Mouse (Mus musculus) hindbrain, embryonic 15.5 days (tissue): ENCODE measurements around the gene Ifi206. TPM values are rescaled to one million over a fixed set of nuclear protein-coding genes. Genes with fewer than 3 reads are reported as not detected.

Experiments
- ATAC-seq: fragments of 200-750 bp; cut with Nextera tagmentation; 2 replicates; pipeline ENCODE4 v1.8.0; 2017; ENCODE audit warnings: low read depth, moderate number of reproducible peaks, moderate TSS enrichment; ENCODE audit not compliant: low FRiP score
- H3K27ac ChIP-seq: fragments of 300-500 bp; sonication (generic); replicated peaks from 2 replicates; pipeline ENCODE4 v1.5.1; 2015; ENCODE audit warnings: mild to moderate bottlenecking, inconsistent platforms
- H3K27me3 ChIP-seq: fragments of 300-500 bp; sonication (generic); 2 replicates; pipeline ENCODE4 v1.6.1; 2015; ENCODE audit warnings: control low read depth, inconsistent platforms
- H3K36me3 ChIP-seq: fragments of 300-500 bp; sonication (generic); 2 replicates; pipeline ENCODE4 v1.6.1; 2015; ENCODE audit warnings: control low read depth, inconsistent platforms
- H3K4me1 ChIP-seq: fragments of 300-500 bp; sonication (generic); replicated peaks from 2 replicates; pipeline ENCODE4 v1.6.1; 2015; ENCODE audit warnings: control low read depth, inconsistent platforms
- H3K4me2 ChIP-seq: fragments of 300-500 bp; sonication (generic); 2 replicates; pipeline ENCODE4 v1.6.1; 2015; ENCODE audit warnings: moderate library complexity, mild to moderate bottlenecking, inconsistent platforms
- H3K4me3 ChIP-seq: fragments of 300-500 bp; sonication (generic); 2 replicates; pipeline ENCODE4 v1.5.1; 2015; ENCODE audit warnings: mild to moderate bottlenecking, inconsistent platforms
- H3K9ac ChIP-seq: fragments of 300-500 bp; sonication (generic); 2 replicates; pipeline ENCODE4 v1.6.1; 2015; ENCODE audit warnings: inconsistent platforms
- H3K9me3 ChIP-seq: fragments of 300-500 bp; sonication (generic); 2 replicates; pipeline ENCODE4 v1.6.1; 2016; ENCODE audit warnings: control low read depth, inconsistent platforms
- WGBS: fragments of 180-500 bp; shearing (Covaris S2); methylation state at CpG from one replicate; pipeline ENCODE4 v1.1.7; 2015; 5-methylcytosine and 5-hydroxymethylcytosine counted together
- polyA plus RNA-seq: library from polyadenylated mRNA; unstranded; fragments of >200 nt; fragmentation: Nextera tagmentation; extraction: Ambion mirVana; gene quantifications from 2 replicates; pipeline ENCODE4 v1.2.1, GENCODE M21; 2015

The Ifi206 gene
- polyA plus RNA-seq, 1 experiment from 2014 or later: not detected

DNA sequence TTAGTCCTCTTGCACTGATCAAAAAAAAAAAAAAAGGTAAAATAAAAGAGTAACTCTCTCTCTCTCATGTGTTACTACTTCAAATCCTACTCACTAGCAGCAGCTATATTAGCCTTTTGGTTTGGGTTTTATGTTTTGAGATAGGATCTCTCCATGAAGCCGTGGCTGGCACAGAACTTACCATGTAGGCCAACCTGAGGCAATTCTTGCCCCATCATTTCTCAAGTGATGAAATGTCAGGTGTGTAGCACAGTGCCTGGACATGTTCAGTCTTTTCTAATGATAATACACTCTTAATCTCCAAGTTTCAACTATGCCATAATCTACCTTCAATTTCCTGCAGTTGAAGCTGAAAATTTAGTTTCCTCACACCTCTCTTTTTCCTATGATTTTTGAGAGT lies 47.8 kb downstream of the Ifi206 start:
- WGBS: 94% methylated on average over 1 of the region's 1 CpGs
- ATAC-seq: no peak
- H3K4me2 ChIP-seq: no peak overlapping the region
- H3K27ac ChIP-seq: no peak overlapping the region
- no peak overlapping the region for H3K4me3 ChIP-seq
- no peaks in the 10 kb centered on the region for H3K9me3 ChIP-seq
- no peaks in the 10 kb centered on the region for H3K27me3 ChIP-seq
- no peak overlapping the region for H3K9ac ChIP-seq
- no peaks in the 10 kb centered on the region for H3K36me3 ChIP-seq
- no peaks in the 10 kb centered on the region for H3K4me1 ChIP-seq

DNA sequence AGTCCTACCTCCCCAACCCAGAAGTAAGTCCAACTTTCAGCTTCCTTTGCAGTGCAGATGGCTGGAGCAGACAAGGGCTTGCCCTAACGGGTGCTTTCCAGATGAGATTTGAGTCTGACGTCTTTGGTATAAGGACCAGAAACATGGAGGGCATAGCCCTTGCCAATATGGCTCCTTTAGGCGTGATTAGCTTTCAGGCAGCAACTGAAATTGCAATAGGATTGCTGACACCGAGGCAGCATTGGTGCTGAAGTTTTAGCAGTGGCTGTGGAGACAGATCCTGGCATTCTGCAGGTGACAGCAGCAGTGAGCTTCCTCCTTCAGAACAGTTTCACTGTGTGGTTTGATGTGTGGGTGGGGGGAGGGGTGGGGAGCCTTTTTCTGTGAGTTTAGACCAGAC lies 49.6 kb downstream of the Ifi206 start:
- Histone ChIP-seq H3K4me2 (no peak overlapping the region), H3K4me1 (no peaks in the 10 kb centered on the region), H3K36me3 (no peaks in the 10 kb centered on the region), H3K9me3 (no peaks in the 10 kb centered on the region), H3K4me3 (no peak overlapping the region), H3K27me3 (no peaks in the 10 kb centered on the region), H3K27ac (no peak overlapping the region), H3K9ac (no peak overlapping the region)
- ATAC-seq: no peak
- WGBS: 83% methylated on average over 4 of the region's 4 CpGs

DNA sequence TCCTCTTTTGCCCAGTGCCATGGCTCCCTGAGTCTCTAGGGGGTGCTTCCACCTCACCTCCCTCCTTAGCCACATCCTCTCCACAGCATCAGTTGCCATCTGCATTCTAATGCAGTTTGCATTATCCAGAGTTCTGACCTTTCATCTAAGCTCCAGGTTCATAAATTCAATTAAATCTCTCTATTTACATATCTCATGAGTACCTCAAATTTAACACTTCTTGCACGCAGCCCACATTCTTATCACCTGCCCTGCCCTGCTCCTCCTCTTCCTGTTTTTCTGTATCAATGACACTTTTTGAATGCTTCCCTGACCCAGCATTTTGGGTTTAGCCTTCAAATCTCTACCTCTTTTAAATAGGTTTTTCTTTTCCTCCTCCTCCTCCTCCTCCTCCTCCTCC lies 50.2 kb downstream of the Ifi206 start:
- Histone ChIP-seq H3K4me2 (no peak overlapping the region), H3K9me3 (no peaks in the 10 kb centered on the region), H3K27me3 (no peaks in the 10 kb centered on the region), H3K4me1 (no peaks in the 10 kb centered on the region), H3K36me3 (no peaks in the 10 kb centered on the region), H3K4me3 (no peak overlapping the region), H3K27ac (no peak overlapping the region), H3K9ac (no peak overlapping the region)
- ATAC-seq: no peak
- 59% methylated on average over 1 of the region's 1 CpGs for WGBS

DNA sequence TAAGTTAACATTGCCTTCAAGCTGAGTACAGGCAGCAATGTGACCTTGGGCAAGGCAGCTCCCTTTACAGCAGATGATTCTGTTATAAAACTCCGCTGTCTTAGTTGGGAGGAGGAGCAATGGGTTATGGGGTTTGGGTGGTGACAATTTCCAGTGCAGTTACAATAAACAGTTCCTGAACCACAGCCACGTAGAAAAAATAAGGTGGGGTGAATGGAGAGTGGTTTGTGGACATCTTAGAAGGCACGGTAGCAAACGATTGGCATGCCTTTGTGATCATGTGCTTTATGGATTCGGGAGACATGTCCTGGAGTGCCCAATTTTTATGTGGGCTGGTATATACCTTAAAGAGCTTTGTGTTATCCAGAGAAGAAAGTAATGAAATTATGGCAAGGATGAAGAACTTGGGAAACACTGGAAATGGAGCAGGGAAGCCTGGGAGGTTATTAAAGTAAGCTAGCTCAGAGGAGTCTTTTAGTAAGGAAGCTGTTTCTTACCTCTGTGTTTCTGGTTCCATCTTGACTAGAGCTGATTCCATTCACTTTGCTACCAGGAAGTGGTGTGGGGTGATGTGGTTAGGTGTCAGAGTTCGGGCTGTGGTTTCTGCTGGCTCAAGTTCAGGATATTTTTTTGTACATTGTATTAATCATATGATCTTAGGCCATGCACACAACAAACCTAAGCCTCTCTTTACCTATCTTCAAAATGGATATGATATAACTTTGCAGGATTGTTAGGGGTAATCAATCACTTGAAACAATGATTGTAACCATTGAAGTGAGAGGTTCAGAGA lies 53.5 kb downstream of the Ifi206 start:
- Histone ChIP-seq H3K9me3 (no peaks in the 10 kb centered on the region), H3K4me3 (no peak overlapping the region), H3K36me3 (no peaks in the 10 kb centered on the region), H3K4me2 (no peak overlapping the region), H3K9ac (no peak overlapping the region), H3K4me1 (no peaks in the 10 kb centered on the region), H3K27me3 (no peaks in the 10 kb centered on the region), H3K27ac (no peak overlapping the region)
- 81% methylated on average over 6 of the region's 6 CpGs for WGBS
- ATAC-seq: no peak

DNA sequence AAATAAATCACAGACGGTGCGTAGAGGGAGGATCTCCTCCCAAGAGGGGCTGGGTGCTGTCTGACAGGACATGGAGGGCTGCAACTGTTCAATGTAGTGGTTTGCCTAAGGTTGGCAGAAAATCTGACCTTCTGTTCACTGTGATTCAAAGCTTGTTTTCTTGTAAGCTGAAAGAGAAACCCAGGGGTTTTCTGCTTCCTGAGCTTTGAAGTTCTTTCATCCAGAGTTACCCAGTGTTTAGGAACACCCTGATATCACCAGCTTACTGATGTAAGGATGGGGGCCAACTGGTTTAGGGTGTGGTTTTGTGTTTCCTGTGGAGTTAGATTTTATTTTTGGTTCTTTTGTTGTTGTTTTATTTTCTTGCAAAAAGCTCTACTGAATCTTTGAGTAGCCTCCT lies 58.4 kb downstream of the Ifi206 start:
- WGBS: 85% methylated on average over 2 of the region's 2 CpGs

DNA sequence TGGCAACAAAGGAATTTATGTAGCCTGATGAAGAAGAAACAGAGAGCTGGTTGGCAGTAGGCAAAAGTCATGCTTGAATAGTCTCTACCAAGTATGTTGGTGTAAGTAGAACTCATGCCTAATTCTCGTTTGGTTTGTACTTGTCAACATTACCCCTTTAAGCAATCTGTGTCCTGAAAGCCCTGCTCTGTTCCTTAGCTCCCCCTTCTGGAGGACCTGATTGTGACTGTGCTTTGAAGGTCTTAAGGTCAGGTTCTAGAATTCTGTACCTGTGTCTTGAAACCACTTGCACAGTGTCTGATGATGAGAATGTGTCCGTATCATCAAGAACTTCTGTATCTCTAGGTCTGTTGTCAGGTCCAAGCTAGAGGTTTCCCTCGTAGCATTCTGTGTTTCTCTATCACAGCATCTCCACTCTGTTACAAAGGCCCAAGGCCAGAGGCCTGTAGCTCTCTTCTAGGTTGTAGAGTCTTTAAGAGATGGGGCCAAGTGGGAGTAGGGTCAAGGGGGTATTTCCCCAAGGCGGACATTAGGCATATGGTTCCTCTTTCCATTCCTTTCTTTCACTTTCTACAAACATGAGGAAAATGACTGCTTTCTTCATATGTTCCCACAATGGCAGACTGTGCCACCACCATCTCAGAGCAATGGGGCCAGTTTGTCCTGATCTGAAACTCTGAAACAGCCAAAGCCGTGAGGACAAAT lies 60.7 kb downstream of the Ifi206 start:
- H3K27me3 ChIP-seq: no peaks in the 10 kb centered on the region
- no peaks in the 10 kb centered on the region for H3K9me3 ChIP-seq
- H3K27ac ChIP-seq: no peak overlapping the region
- no peak overlapping the region for H3K4me2 ChIP-seq
- ATAC-seq: no peak
- no peak overlapping the region for H3K4me3 ChIP-seq
- H3K36me3 ChIP-seq: no peaks in the 10 kb centered on the region
- H3K9ac ChIP-seq: no peak overlapping the region
- H3K4me1 ChIP-seq: no peaks in the 10 kb centered on the region
- WGBS: 90% methylated on average over 5 of the region's 5 CpGs

More for the DNA sequence above, 58.4 kb downstream of the Ifi206 start:
- Histone ChIP-seq H3K36me3 (no peaks in the 10 kb centered on the region), H3K9me3 (no peaks in the 10 kb centered on the region), H3K27ac (no peak overlapping the region), H3K9ac (no peak overlapping the region), H3K4me3 (no peak overlapping the region), H3K4me1 (no peaks in the 10 kb centered on the region), H3K4me2 (no peak overlapping the region), H3K27me3 (no peaks in the 10 kb centered on the region)
- no peak for ATAC-seq

DNA sequence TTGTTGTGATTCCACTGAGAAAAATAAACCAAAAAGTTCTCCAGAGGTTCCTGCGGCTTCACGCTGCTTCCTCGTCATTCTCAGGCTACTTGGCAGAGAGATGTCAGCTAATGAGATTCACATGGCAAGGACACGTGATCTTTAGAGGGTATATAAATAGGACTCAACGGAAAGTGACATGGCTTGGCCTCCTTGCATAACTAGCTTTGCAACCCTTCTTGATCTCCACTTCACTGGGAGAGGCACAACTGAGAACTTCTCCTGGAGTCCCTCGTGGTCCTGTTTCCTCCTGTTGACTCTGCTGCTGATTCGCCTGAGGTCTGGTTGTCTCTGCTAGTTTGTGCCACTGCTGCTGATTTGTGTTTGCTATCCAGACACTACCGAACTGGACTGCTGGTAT lies 63.5 kb downstream of the Ifi206 start:
- Histone ChIP-seq H3K27me3 (no peaks in the 10 kb centered on the region), H3K36me3 (no peaks in the 10 kb centered on the region), H3K9ac (no peak overlapping the region), H3K9me3 (no peaks in the 10 kb centered on the region), H3K4me1 (no peaks in the 10 kb centered on the region), H3K27ac (no peak overlapping the region), H3K4me2 (no peak overlapping the region), H3K4me3 (no peak overlapping the region)
- WGBS: 83% methylated on average over 8 of the region's 8 CpGs
- ATAC-seq: no peak

DNA sequence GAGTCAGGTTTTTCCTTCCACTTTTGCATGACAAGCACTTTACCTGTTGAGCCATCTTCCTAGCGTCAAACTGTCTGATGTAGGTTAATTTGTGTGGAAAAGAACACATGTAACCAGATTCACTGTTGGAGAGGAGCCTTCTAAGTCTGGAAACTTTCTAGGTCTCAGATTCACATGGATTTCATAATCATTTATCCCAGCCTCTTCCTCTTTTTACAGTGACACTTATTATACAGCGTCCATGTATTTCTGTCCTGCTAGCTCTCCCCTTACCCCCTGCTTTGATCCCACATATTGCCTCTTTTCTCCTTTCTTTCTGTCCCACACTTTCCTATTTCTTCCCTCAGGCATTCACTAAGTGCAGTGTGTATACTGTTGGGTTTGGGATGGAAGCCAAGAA lies 64.5 kb downstream of the Ifi206 start:
- WGBS: 78% methylated on average over 2 of the region's 2 CpGs
- Histone ChIP-seq H3K4me2 (no peak overlapping the region), H3K9ac (no peak overlapping the region), H3K36me3 (no peaks in the 10 kb centered on the region), H3K4me3 (no peak overlapping the region), H3K9me3 (no peaks in the 10 kb centered on the region), H3K27me3 (no peaks in the 10 kb centered on the region), H3K27ac (no peak overlapping the region), H3K4me1 (no peaks in the 10 kb centered on the region)
- ATAC-seq: no peak

DNA sequence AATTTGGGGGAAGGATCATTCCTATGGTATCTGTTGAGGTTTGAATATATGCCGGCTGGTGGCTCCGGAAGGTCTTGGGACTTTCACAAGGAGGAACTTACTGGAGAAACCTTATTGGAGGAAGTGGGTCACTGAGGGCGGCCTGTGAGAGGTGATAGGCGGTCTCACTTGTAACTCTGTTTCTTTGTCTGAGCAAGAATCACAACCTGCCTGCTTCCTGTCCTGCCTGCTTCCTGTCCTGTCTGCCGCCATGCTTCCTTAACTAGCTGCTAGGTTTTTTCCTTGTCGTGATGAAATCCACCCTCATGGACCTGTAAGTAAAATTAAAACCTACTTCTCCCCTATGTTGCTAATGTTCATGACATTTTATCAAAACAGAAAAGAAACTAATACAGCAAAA lies 70.5 kb downstream of the Ifi206 start:
- H3K4me2 ChIP-seq: no peak overlapping the region
- no peak for ATAC-seq
- WGBS: 86% methylated on average over 6 of the region's 6 CpGs
- no peaks in the 10 kb centered on the region for H3K27me3 ChIP-seq
- no peaks in the 10 kb centered on the region for H3K36me3 ChIP-seq
- no peak overlapping the region for H3K27ac ChIP-seq
- H3K4me3 ChIP-seq: no peak overlapping the region
- no peak overlapping the region for H3K9ac ChIP-seq
- no peaks in the 10 kb centered on the region for H3K4me1 ChIP-seq
- H3K9me3 ChIP-seq: no peaks in the 10 kb centered on the region

DNA sequence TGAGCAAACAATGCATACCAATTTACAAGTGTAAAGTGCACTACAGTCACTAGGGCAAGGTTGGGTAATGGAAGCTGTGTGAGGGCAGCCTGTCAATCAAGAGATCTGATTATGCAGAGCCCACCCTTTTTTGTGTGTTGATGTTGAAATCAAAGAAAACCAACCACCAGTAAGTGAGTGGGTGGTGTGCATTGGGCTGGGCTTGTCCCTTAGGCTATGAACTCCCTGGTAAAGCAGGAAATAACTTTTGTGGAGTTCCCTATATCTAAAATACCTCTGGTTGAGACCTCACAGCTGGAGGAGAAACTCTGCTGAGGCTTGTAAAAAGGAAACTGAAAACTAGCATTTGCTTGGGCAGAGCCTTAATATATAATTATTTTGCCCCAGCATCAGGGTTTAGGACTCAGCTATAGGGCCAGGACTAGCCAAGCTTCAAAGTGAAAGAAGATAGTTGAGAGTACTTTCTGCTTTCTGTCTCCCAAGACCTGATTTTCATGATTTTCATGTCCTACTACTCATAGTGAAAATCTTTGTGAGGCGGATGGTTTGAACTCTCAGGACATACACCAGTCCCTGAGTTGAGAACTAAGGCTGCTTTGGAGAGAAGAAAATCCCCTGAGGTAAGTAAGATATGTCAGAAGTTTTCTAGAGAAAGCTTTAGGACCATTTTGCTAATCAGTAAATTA lies 71.8 kb downstream of the Ifi206 start:
- H3K36me3 ChIP-seq: no peaks in the 10 kb centered on the region
- H3K9me3 ChIP-seq: no peaks in the 10 kb centered on the region
- no peaks in the 10 kb centered on the region for H3K4me1 ChIP-seq
- WGBS: 90% methylated on average over 1 of the region's 1 CpGs
- H3K4me2 ChIP-seq: no peak overlapping the region
- H3K27ac ChIP-seq: no peak overlapping the region
- H3K27me3 ChIP-seq: no peaks in the 10 kb centered on the region
- H3K9ac ChIP-seq: no peak overlapping the region
- no peak for ATAC-seq
- no peak overlapping the region for H3K4me3 ChIP-seq

DNA sequence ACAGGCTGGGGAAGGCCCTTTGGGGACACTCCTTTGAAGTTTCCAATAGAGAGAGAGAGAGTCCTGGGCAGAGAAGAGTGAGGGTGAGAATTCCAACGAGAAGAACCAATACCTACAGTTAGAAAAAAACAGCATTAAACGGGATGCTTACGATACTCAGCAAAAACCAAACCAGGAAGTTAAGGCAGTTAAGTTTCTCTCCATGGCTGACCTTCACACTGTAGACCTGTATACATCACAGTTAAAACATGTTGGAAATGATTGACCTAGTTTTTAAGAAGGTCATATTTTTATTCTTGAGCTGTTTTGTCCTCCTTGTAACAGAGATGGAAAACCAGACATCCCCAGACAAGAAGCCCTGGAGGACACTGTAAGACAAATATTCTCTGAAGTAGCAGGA lies 72.3 kb downstream of the Ifi206 start:
- H3K27me3 ChIP-seq: no peaks in the 10 kb centered on the region
- no peak overlapping the region for H3K4me2 ChIP-seq
- no peak overlapping the region for H3K27ac ChIP-seq
- WGBS: 91% methylated on average over 3 of the region's 3 CpGs
- no peaks in the 10 kb centered on the region for H3K36me3 ChIP-seq
- no peak overlapping the region for H3K4me3 ChIP-seq
- H3K9ac ChIP-seq: no peak overlapping the region
- H3K4me1 ChIP-seq: no peaks in the 10 kb centered on the region
- ATAC-seq: no peak
- no peaks in the 10 kb centered on the region for H3K9me3 ChIP-seq
